Mouse (Mus musculus) heart, embryonic 13.5 days (tissue): ENCODE results near the gene Gm14180. TPM values are rescaled to one million over a fixed set of nuclear protein-coding genes. Genes with fewer than 3 reads are reported as not detected.
"Not testable (repeated sequence)": the region's sequence is repeated elsewhere in the genome, so short reads cannot be mapped to it uniquely, and the experiment has no call there.

Experiments
- ATAC-seq: fragments of 200-750 bp; cut with Nextera tagmentation; 2 replicates; pipeline ENCODE4 v1.8.0; 2017; ENCODE audit warnings: moderate TSS enrichment; ENCODE audit not compliant: insufficient number of reproducible peaks, low FRiP score, low TSS enrichment; ENCODE audit errors: extremely low read depth
- H3K27ac ChIP-seq: fragments of 300-500 bp; sonication (generic); replicated peaks from 2 replicates; pipeline ENCODE4 v1.5.1; 2015; ENCODE audit warnings: moderate library complexity, mild to moderate bottlenecking, inconsistent platforms
- H3K27me3 ChIP-seq: fragments of 300-500 bp; sonication (generic); replicated peaks from 2 replicates; pipeline ENCODE4 v1.6.1; 2015; ENCODE audit warnings: mild to moderate bottlenecking, inconsistent platforms
- H3K36me3 ChIP-seq: fragments of 300-500 bp; sonication (generic); 2 replicates; pipeline ENCODE4 v1.6.1; 2015; ENCODE audit warnings: mild to moderate bottlenecking, inconsistent platforms
- H3K4me1 ChIP-seq: fragments of 300-500 bp; sonication (generic); 2 replicates; pipeline ENCODE4 v1.6.1; 2015; ENCODE audit warnings: inconsistent platforms
- H3K4me2 ChIP-seq: fragments of 300-500 bp; sonication (generic); 2 replicates; pipeline ENCODE4 v1.6.1; 2015; ENCODE audit warnings: inconsistent platforms, mild to moderate bottlenecking, moderate library complexity
- H3K4me3 ChIP-seq: fragments of 300-500 bp; sonication (generic); 2 replicates; pipeline ENCODE4 v1.5.1; 2015; ENCODE audit warnings: moderate library complexity, mild to moderate bottlenecking, inconsistent platforms
- H3K9ac ChIP-seq: fragments of 300-500 bp; sonication (generic); 2 replicates; pipeline ENCODE4 v1.6.1; 2015; ENCODE audit warnings: inconsistent platforms, mild to moderate bottlenecking, moderate library complexity
- H3K9me3 ChIP-seq: fragments of 300-500 bp; sonication (generic); 2 replicates; pipeline ENCODE4 v1.6.1; 2016; ENCODE audit warnings: inconsistent platforms
- WGBS: fragments of 180-500 bp; shearing (Covaris S2); methylation state at CpG from one replicate; pipeline ENCODE4 v1.1.7; 2015; ENCODE audit warnings: mixed read lengths; 5-methylcytosine and 5-hydroxymethylcytosine counted together
- polyA plus RNA-seq: library from polyadenylated mRNA; unstranded; fragments of >200 nt; fragmentation: Nextera tagmentation; extraction: Ambion mirVana; gene quantifications from 2 replicates; pipeline ENCODE4 v1.2.1, GENCODE M21; 2015

Gm14180 gene
- polyA plus RNA-seq: not detected in 2 replicates

- Histone ChIP-seq H3K4me1 (no peaks in the 10 kb centered on the region), H3K27me3 (no peaks in the 10 kb centered on the region), H3K9me3 (no peaks in the 10 kb centered on the region), H3K27ac (no peak within 1 kb of the TSS), H3K36me3 (no peaks in the 10 kb centered on the region), H3K9ac (no peak within 1 kb of the TSS), H3K4me2 (no peak within 1 kb of the TSS), H3K4me3 (no peak within 1 kb of the TSS)
- ATAC-seq: no peak
- 54% methylated on average over 2 of the region's 2 CpGs for WGBS
These were observed at the start of gene Gm14180 for GRCm38 (mm10) chr11:99734190-99734589. Gm14180 (minus strand) TSS chr11:99734290.

- no peak within 1 kb of the TSS for H3K4me2 ChIP-seq
- no peak within 1 kb of the TSS for H3K4me3 ChIP-seq
- no peaks in the 10 kb centered on the region for H3K36me3 ChIP-seq
- no peaks in the 10 kb centered on the region for H3K27me3 ChIP-seq
- peaks cover 4% of the 10 kb centered on the region; the same call in 1 of the 2 replicates for H3K4me1 ChIP-seq
- WGBS: 90% methylated on average over 2 of the region's 2 CpGs
- H3K9me3 ChIP-seq: no peaks in the 10 kb centered on the region
- ATAC-seq: no peak
- no peak within 1 kb of the TSS for H3K9ac ChIP-seq
- no peak within 1 kb of the TSS for H3K27ac ChIP-seq
These were observed 46.5 kb upstream of the Gm14180 start, which contains the start of gene Krtap4-8 for GRCm38 (mm10) chr11:99780604-99781003. Krtap4-8 (minus strand) TSS chr11:99780704.

GRCm38 (mm10) chr11:99778401-99778800 lies 44.3 kb upstream of the Gm14180 start:
- Histone ChIP-seq H3K36me3 (no peaks in the 10 kb centered on the region), H3K4me1 (peaks cover 4% of the 10 kb centered on the region; the same call in 1 of the 2 replicates), H3K9me3 (no peaks in the 10 kb centered on the region), H3K27me3 (no peaks in the 10 kb centered on the region), H3K4me2 (no peak overlapping the region), H3K9ac (no peak overlapping the region), H3K4me3 (no peak overlapping the region), H3K27ac (no peak overlapping the region)
- WGBS: 66% methylated on average over 7 of the region's 7 CpGs
- no peak for ATAC-seq

GRCm38 (mm10) chr11:99772813-99773212 lies 38.7 kb upstream of the Gm14180 start, which contains the start of gene Gm11595:
Gm11595 (minus strand) TSS chr11:99772913.
- H3K27me3 ChIP-seq, ATAC-seq, H3K27ac ChIP-seq, H3K9me3 ChIP-seq, H3K9ac ChIP-seq, H3K4me3 ChIP-seq, H3K4me2 ChIP-seq, H3K4me1 ChIP-seq, H3K36me3 ChIP-seq: not testable (repeated sequence)

GRCm38 (mm10) chr11:99768410-99768809 lies 34.3 kb upstream of the Gm14180 start:
- no peak overlapping the region for H3K4me2 ChIP-seq
- no peak overlapping the region for H3K27ac ChIP-seq
- H3K4me1 ChIP-seq: no peaks in the 10 kb centered on the region
- WGBS: 62% methylated on average over 2 of the region's 2 CpGs
- H3K9ac ChIP-seq: no peak overlapping the region
- H3K4me3 ChIP-seq: no peak overlapping the region
- H3K27me3 ChIP-seq: no peaks in the 10 kb centered on the region
- no peak for ATAC-seq
- no peaks in the 10 kb centered on the region for H3K9me3 ChIP-seq
- H3K36me3 ChIP-seq: no peaks in the 10 kb centered on the region

- Histone ChIP-seq H3K9me3 (no peaks in the 10 kb centered on the region), H3K27me3 (no peaks in the 10 kb centered on the region), H3K4me1 (no peaks in the 10 kb centered on the region), H3K4me3 (no peak overlapping the region), H3K27ac (no peak overlapping the region), H3K4me2 (no peak overlapping the region), H3K36me3 (no peaks in the 10 kb centered on the region), H3K9ac (no peak overlapping the region)
- WGBS: 80% methylated on average over 1 of the region's 1 CpGs
- no peak for ATAC-seq
These were observed 24.8 kb upstream of the Gm14180 start for GRCm38 (mm10) chr11:99758877-99759276.

GRCm38 (mm10) chr11:99743985-99744384 lies 9.9 kb upstream of the Gm14180 start:
- Histone ChIP-seq H3K36me3 (no peaks in the 10 kb centered on the region), H3K27me3 (no peaks in the 10 kb centered on the region), H3K4me3 (no peak overlapping the region), H3K4me1 (no peaks in the 10 kb centered on the region), H3K9ac (no peak overlapping the region), H3K27ac (no peak overlapping the region), H3K4me2 (no peak overlapping the region), H3K9me3 (no peaks in the 10 kb centered on the region)
- ATAC-seq: no peak
- WGBS: 62% methylated on average over 3 of the region's 3 CpGs

- Histone ChIP-seq H3K27me3 (no peaks in the 10 kb centered on the region), H3K4me1 (no peaks in the 10 kb centered on the region), H3K27ac (no peak overlapping the region), H3K9me3 (no peaks in the 10 kb centered on the region), H3K36me3 (no peaks in the 10 kb centered on the region), H3K9ac (no peak overlapping the region), H3K4me2 (no peak overlapping the region), H3K4me3 (no peak overlapping the region)
- no peak for ATAC-seq
- WGBS: 68% methylated on average over 2 of the region's 2 CpGs
These were observed 10.0 kb downstream of the Gm14180 start for GRCm38 (mm10) chr11:99724061-99724460.

GRCm38 (mm10) chr11:99718759-99719158 lies 15.3 kb downstream of the Gm14180 start:
- 82% methylated on average over 1 of the region's 1 CpGs for WGBS
- no peaks in the 10 kb centered on the region for H3K9me3 ChIP-seq

GRCm38 (mm10) chr11:99690463-99690862 lies 43.6 kb downstream of the Gm14180 start, which contains the start of gene Gm14190:
Gm14190 (minus strand) TSS chr11:99690740.
- ATAC-seq: no peak
- Histone ChIP-seq H3K9me3 (no peaks in the 10 kb centered on the region), H3K4me2 (no peak within 1 kb of the TSS), H3K4me3 (no peak within 1 kb of the TSS), H3K36me3 (no peaks in the 10 kb centered on the region), H3K27ac (no peak within 1 kb of the TSS), H3K9ac (no peak within 1 kb of the TSS), H3K4me1 (no peaks in the 10 kb centered on the region), H3K27me3 (no peaks in the 10 kb centered on the region)
- 64% methylated on average over 1 of the region's 1 CpGs for WGBS

More at GRCm38 (mm10) chr11:99718759-99719158, 15.3 kb downstream of the Gm14180 start:
- Histone ChIP-seq H3K27me3 (no peaks in the 10 kb centered on the region), H3K4me2 (no peak overlapping the region), H3K4me3 (no peak overlapping the region), H3K4me1 (no peaks in the 10 kb centered on the region), H3K36me3 (no peaks in the 10 kb centered on the region), H3K27ac (no peak overlapping the region), H3K9ac (no peak overlapping the region)
- ATAC-seq: no peak

GRCm38 (mm10) chr11:99685235-99685634 lies 48.9 kb downstream of the Gm14180 start:
- H3K36me3 ChIP-seq, H3K9ac ChIP-seq, H3K9me3 ChIP-seq, H3K4me2 ChIP-seq, H3K4me1 ChIP-seq, H3K27me3 ChIP-seq, H3K27ac ChIP-seq, ATAC-seq, H3K4me3 ChIP-seq: not testable (repeated sequence)
- 54% methylated on average over 1 of the region's 1 CpGs for WGBS
